Mouse (Mus musculus): ENCODE measurements around the gene Olfr829.
"Not testable (repeated sequence)": the region's sequence is repeated elsewhere in the genome, so short reads cannot be mapped to it uniquely, and the experiment has no call there.

The Olfr829 gene

DNA sequence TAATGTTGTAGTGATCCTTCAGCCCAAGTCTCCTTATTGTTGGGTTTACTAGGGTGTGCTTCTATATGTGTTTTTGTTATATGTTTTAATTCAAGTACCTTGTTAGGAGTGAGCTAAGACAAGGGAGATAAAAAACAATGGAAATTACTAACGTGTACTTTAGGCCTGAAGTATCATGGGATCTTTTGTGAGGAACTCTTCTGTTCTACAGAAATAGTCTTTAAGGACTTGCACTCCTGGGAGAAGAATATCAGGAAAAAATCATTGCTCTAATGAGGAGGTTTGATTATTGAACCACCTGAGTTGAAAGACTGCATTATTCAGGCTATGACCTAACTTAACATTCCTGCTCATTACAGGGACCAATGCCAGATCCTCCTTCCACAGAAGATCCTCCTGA is at the start of gene Olfr829:
Gene Olfr829 (plus strand): TSS at position 301 of the 400 bp plus-strand sequence.
- DNase-seq (ENCODE audit: low spot score), result no peak

DNA sequence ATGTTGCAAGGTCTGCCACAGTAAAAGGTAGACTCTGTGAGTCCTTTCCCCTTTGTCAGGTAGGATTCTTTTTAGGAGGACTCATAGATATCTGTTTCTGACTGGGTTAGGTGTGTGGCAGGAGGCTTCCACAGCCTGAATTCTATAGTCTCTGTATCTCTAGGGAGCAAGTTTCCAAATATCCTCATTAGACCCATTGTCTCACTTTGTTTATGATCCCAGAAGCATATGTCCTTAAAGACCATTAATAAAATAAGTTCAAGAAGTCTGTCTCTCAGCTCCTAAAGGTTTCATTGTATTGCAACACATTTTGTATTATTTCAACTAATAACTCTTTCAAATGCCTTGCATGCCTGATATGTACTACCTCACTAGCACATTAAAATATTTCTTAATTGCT is 35.3 kb upstream of the Olfr829 start, which contains the start of gene Olfr828:
Gene Olfr828 (minus strand): TSS at position 101 of the 400 bp plus-strand sequence.
- no peak for DNase-seq (ENCODE audit: low spot score)

DNA sequence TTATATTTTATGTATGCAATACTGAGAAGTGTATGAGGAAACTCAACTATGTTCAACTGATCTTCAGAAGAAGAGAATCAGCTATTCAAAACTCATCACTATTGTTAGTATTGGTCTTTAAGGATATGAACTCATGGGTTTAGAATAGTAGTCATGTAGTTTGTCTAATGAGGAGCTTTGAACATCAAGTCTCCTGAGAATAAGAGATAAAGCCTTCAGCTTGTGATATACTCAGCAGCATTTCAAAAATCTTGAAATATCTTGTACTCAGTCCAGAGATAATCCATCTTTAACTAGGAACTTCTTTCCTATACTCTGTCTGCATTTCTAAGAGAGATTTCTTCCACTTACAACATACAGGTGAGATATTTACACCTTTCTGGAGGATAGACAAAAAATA is 19.7 kb downstream of the Olfr829 start, which contains the start of gene Olfr830:
Gene Olfr830 (plus strand): TSS at position 301 of the 400 bp plus-strand sequence.
- no peak for DNase-seq (ENCODE audit: low spot score)

DNA sequence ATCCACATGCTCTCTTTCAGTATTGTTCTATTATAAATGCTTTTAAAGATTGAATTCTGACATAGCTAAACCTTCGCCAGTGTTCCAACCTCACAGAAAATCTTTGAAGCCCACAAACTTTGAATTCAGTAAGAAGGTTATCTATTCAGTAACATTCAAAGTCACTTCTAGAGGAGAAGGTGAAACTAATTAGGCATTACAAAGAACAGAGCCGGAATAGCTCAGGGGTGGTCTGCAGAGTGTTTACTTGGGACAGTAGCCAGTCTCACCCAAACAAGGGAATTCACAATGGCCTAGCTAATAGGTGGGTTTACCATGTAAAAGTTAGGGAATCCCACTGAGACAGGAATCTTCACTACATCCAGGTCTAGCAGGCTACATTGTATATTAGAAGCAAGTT is 53.0 kb downstream of the Olfr829 start:
- DNase-seq (ENCODE audit: low spot score), result not testable (repeated sequence)

Measured in adipocyte (in vitro differentiated cells).